Mouse (Mus musculus): ENCODE measurements at regions not wholly inside any gene's neighbourhood (a gene's known extent, or its start where the extent isn't known, plus 50 kb on each side); places are given as distances from the start of the nearest gene placed in this dataset.

DNA sequence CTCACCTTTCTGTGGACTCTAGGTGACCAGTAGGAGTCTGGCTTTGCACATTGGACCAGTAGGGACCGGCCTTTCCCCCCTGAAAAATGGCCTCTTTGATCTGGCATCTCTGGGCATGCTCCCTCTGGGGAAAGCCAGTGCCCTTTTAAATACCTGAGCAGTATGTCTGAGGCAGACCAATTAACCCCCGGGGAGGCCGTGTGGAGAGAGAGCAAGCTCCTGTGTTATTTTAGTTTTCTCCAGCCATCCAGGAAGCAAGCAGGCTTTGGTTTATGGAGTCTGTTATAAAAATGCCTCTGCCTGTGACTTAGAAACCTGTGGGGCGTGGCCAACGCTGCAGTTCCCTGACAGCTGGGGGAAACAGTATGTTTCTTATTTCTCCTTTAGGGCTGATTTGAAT lies 445.5 kb downstream of the Glrx3 start:
- DNase-seq (ENCODE audit: low spot score in 2 of 2): no peak

DNA sequence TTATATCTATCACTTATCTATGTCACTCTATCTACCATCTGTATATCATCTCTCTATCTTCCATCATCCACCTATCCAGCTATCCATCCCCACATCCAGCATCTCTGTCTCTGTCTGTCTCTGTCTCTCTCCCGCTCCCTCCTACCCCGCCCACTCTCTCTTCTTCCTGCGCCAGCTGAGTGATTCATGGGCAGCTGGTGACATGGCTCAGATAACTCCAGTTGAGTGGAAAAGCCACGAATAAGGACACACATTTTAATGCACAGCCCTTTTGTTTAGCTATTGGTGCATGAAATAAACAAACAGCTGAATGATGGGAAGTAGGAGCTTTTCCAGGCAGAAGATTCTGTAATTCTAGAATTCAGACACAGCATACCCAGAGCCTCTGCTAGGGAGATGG lies 446.3 kb downstream of the Glrx3 start:
- DNase-seq (ENCODE audit: low spot score in 2 of 2): no peak

DNA sequence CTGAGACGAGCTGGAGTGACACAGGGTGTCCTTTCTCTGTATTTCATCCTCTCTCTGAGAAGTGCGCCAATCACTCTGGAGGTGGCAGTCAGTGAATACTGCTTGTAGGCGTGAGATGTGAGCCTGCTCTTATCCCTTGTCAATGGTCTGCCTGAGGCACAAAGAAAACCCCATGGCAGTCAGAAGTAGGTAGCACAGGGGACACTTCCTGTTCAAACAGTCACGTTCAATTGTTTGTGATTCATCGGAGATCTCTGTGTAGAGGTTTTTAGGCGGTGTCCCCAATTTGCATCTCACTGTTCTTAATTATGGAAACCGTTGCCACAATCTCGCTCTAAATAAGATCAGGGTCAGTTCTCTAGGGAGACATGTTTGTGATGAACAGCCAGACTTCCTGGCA lies 447.7 kb downstream of the Glrx3 start:
- DNase-seq (ENCODE audit: low spot score in 2 of 2): no peak

DNA sequence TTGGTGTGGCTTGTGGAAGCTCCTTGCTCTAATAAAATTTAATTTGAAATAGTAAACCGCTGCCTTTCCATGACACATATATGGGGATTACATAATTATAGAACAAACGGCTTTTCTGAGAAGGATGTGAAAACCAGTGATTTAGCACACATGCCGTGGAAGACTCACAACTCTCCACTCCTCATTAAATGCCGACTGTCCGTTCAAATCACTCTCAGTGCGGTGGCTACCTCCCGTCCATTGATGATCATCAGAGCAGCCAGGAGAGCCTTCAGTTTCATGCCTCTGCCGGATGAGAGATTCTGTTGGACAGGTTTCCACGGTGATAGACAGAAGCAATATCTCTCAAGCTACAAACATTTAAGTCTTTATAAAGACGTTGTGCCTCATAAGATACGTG lies 451.3 kb downstream of the Glrx3 start:
- DNase-seq (ENCODE audit: low spot score in 2 of 2): no peak

DNA sequence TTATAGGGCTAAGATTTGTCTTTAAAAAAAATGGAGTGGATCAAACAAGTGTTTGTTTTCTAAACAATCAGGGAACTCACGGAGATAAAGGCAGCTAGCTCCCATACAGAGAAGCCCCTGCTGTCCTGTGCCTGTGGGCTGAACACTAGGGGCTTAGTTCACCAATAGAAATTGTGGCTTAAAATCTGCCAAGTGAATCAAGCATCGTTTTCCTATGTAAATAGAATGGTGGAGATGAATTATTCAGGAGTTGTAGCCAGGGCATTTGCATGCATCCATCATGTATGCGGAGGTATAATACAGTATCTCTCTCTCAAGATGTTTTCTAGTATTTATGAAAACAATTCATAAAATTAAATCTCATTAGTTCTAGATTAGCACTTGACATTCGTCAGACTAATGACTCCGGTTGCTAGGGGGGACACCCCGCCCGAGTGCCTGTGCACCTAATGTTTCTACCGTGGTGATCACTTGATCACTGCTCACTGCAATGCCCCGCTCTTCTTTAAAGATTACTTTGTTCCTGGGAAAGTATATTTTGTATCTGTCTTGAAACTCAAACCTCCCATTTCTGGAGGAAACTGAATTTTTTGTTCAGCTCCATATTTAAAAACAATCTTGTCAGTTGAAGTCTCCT lies 469.1 kb downstream of the Glrx3 start:
- no peak for DNase-seq (ENCODE audit: low spot score in 2 of 2)

DNA sequence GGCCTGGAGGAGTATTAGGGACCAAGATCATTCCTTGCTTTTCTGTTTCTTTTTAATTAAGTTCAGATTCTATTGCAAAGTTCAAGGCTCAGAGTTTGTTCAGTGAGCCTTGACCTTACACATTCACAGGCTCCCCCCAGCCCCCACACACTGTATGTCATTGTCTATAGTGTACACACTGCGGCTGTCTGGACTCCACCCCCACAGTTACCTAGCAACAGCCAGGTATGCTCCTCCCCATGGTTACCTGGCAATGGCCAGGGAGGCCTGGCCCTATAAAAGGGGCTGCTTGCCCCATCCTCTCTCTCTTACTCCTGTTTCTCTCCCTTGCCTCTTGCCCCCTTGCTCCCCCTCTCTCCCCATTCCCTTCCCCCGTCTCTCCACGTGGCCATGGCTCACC lies 472.0 kb downstream of the Glrx3 start:
- DNase-seq (ENCODE audit: low spot score in 2 of 2): no peak

DNA sequence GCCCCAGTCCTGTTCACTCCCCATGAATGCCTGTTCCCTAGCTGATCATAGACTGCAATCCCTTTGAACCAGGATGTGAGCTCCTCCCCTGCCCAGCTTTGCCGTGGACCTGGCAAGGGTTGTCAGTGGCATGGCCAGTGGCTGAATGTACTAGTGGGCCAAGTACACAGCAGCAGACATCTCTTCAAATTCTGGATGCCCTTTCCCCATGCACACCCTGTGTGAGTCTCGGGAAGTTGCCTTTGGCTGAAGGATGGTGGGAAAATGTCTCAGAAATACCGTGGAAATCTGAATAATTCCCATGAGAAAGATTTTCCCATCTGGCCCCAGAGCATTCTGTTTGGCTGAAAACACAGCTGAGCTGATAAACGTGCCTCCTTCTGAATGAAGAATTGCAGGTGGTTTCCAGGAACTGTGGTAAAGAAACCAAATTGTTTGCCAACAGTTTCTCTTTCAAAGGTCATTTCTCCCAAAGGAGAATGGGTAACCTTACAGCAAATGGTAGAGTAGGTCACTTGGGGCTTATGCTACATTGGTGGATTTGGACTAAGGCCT lies 476.2 kb downstream of the Glrx3 start:
- no peak for DNase-seq (ENCODE audit: low spot score in 2 of 2)

DNA sequence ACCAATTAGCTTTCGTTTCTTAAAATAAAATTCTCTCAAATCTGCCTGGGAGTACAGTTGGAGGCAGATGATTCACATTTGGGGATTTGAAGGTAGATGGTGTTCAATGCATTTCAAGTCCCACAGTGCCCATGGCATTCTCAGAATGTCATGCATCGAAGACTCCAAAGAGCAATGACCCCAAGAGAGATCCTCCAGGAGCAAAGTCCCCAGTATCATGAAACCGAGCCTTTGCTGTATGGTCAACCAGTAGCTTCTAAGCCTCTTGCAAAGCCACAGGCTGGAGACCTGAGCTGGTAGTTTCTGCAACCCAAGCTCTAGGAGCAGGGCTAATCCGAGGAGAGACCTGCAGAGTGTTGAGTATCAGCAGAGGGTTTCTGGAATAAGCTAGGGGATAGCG lies 477.1 kb downstream of the Glrx3 start:
- no peak for DNase-seq (ENCODE audit: low spot score in 2 of 2)

DNA sequence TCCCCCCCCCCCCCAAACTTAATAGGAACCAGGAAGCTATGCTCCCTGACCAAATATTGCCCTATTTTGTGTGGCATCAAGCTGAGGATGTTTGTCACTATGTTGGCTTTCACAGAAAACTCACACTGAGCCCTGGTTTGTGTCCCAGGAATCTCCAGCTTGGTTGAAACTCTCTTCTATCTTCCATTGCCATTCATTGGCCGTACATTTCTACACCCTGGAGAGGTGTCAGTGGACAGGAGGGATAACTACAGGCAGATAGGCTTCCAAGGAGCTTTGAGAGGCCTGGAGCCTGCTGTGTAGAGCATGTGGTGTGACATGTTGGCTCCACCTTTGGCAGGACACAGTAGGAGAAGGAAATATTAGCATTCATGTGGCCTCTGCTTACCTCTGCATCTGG lies 478.9 kb downstream of the Glrx3 start:
- no peak for DNase-seq (ENCODE audit: low spot score in 2 of 2)

DNA sequence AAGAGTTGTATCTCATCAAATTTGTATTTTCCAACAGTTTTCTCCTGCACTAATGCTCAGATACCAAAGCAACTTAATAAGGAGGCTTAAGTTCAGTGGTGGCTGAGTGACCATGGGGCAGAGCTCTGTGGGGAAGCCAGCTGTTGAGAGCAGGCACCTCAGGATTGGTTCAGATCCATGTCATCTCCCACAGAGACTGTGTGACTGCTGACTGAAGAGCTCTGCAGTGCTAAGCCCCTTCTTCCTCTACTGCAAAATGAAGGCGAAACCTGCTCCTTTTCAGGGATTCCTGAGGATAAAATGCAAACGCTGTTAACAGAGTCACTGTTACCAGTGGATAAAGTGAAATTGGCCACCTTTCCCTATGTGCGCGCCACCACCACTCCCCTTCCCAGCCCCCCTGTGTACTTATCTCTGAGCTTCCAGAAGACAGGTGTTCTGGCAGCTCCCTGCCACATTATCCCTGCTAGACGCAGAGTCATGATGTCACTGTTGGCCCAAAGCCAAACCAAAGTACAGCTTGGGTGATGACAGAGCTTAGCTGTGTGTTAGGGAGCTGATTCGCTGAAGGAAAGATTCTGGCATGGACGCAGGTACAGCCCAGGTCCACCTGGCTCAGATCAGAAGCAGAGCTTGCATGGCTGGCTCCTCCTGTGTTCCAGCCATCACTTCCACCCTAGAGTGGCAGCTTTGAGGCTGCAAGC lies 472.9 kb downstream of the Tcerg1l start:
- peak; percentile 21 to 59 for DNase-seq (ENCODE audit: low spot score in 2 of 2)

DNA sequence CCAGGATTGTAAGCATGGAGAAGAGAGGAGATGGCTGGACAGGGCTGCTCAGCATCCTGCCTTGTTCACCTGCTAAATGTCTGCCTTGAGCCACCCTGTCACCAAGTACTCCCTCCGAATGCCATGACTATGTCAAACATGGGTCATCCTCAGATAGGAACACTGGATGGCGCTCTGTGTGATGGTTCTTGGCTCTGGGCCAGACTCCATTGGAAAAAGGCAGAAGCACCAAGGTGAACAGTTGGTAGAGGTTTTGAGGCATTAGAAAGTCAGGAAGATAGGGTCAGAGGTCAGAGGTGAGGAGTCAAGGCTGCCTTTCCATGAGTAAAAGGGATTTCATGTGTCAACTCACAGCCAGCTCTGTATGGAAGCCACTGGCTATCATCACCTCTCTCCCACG lies 471.9 kb downstream of the Tcerg1l start:
- no peak for DNase-seq (ENCODE audit: low spot score in 2 of 2)

DNA sequence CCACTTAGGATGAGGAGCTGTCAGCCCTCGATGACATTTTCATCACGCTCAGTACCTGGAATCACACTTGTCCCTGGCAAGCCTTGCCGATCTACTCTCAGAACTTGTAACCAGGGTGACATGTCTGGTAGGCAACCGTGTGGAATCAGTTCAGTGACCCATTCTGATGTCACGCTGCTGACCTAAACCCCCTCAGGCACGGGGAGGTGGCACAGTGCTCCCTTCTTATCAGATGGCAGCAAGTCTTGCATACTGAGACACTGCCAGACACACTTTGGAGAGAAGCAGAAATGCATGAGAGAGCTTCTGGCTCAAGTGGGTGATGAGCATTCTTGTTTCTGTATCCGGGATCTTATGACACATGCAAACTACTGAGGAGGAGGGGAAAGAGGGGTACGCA lies 470.2 kb downstream of the Tcerg1l start:
- no peak for DNase-seq (ENCODE audit: low spot score in 2 of 2)

DNA sequence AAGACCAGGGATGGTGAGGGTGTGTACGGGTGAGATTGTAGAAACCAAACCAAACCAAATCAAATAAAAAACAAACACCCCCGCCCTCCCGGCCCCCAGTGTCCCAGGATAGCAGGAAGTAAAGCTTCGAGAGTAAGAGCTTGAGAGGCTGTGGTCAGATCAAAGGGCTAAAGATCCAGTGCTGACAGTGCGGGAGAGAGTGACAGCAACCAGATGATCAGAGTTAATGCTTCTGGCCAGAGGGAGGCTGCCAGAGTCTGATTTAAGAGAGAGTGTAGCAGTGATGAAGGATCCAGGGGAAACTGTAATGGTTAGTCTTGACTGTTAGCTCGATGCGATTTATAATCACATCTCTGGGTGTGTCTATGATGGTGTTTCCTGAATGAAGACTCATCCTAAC lies 467.3 kb downstream of the Tcerg1l start:
- no peak for DNase-seq (ENCODE audit: low spot score in 2 of 2)

DNA sequence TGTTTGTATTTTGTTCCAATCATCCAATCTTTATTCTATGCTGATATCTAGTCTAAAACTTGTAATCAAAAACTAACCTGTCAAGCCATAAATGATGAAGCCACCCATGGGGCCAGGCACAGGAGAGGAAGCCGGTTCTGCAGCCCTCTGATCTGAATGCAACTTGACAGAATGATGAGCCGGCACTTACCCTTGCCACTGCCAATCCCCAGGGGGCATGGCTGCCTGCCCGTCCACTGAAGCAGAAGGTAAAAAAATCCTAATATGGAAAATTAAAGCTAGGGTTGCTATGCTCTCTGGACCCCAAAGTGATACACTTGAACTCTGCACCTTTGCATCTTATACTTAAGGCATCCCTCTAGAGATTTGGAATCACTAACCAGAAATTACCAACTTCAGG lies 461.6 kb downstream of the Tcerg1l start:
- no peak for DNase-seq (ENCODE audit: low spot score in 2 of 2)

DNA sequence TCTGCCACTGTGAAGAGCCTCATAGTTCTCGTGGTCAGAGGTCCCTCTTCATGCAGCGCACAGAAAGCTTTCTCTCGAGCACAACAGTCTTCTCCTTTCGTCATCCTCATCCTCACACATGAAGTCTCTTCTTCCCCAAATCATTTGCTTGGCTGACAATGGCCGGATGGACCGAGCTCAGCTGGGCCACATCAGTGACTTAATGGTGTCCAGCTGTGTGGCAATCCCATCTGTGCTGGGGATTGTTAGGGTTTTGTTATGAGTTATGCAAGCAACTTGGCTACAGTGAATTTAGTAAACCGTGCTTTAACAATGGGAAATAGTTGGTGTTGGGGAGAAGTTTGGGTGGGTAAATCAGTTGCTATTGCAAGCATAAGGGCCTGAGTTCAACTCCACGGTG lies 458.4 kb downstream of the Tcerg1l start:
- no peak for DNase-seq (ENCODE audit: low spot score in 2 of 2)

DNA sequence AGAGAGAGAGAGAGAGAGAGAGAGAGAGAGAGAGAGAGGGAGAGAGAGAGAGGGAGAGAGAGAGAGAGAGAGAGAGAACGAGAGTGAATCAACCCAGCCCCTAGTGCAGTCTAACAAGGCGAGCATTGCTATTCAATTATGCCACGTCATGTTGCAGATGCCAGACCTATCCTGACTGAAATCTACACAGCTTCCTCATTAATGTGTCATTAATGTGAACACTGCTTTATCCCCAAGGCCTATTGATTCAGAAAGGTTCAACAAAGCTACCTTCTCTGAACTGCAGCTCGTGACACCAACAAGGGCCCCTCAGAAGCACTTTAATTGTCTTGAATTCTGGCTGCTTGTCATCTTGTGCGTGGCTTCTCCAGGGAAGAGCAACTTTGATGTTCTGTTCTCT lies 457.4 kb downstream of the Tcerg1l start:
- DNase-seq (ENCODE audit: low spot score in 2 of 2): no peak

DNA sequence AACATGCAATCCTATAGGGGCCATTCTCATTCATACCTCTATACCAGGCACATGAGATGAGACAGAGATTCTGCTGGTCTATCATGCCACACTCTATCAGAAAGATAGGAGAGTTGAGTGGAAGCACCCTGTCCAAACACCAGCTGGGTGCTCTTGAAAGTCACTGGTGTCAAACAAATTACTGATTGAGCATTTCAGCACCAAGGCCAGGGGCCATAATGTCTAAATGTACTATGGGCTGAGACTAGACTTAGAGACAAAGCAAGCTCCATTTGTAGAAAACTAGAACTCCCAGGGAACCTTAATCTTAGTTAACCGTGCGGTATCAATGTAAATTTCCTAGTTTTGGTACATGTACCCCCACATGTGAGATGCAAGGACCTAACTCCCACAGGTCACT lies 452.5 kb downstream of the Tcerg1l start:
- DNase-seq (ENCODE audit: low spot score in 2 of 2): no peak

DNA sequence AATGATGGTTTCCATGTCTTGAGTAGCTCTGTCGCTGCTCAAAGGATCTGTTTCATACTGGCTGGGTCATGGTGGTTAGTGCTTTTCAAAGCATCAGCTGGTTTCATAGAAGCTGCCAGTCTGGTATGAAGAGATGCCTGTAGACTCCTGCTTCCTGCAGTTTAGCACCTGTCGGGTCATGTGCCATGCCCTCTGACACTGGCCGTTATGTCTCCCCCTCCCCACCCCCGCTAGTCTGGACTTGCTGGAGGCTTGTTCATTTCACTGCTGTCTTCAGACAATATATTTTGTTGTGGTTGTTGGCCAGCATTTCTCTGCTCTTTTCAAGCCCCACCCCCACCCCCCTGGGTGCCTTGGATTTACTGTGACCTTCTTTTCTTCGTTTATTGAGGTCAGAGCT lies 450.1 kb downstream of the Tcerg1l start:
- no peak for DNase-seq (ENCODE audit: low spot score in 2 of 2)

DNA sequence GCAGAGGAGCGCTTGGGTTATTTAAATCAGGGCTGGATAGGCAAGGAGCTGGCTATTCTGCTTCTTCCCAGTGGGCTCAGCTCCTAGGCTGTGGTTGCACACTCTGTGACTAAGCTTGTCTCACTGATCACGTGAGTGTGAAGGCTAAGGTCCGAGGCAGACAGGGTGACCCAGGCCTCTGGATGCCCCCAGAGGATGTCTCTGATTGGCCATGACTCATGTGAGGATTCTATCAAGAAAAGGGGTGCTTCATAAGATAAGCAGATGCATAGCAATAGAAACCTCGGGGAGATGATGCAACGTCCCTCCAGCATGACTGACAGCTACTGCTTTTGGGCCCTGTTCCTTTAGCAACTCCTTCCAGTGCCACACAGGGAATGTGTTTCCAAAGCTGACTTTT lies 440.2 kb downstream of the Tcerg1l start:
- DNase-seq (ENCODE audit: low spot score in 2 of 2): no peak

DNA sequence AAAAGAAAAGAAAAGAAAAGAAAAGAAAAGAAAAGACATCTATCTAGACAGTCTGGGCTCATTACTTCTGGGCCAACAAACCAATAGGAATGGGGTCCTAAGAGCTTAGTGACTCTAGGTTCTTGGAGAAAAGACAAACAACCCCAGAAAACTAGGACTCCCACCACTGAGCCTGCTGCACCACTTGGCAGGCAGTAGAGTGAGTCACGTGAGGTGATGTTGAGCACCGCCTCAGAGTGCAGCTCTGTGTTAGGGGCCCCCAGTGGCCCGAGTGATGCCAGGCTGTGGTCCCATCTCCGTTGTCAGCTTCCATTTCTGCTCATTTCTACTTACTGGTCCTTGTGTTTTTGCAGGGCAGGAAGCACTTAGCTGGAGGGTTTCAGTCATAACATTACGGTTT lies 439.7 kb downstream of the Tcerg1l start:
- DNase-seq (ENCODE audit: low spot score in 2 of 2): no peak

DNA sequence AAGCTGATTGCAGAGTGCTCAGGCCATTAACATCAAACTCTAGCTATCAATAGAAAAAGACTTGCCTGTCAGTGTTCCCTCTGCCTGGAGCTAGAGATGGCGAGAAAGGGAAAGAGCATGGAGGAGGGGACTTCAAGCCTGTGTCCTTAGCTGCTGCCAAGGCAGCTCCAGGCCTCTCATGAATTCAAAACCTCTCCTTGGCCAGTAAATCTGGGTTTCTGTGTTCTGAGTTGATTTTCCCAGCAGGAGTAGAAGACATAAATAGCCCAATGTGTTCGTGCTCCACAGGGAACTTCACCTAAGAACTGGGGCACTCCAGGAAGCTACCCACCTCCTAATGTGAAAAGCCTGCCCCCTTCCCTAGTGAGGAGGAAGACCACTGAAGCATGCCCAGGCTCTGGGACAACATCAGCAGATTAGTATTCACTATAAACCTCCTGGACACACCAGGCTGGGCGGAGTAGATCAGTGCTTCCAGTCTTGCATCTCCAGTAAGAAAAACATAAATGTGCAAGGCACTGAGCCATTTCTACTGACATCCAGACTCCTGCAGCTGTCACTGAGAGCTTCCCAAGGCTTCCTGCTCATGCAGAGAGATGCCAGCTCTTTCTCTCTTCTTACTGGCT lies 433.9 kb downstream of the Tcerg1l start:
- peak; percentile 45 to 53 for DNase-seq (ENCODE audit: low spot score in 2 of 2)

DNA sequence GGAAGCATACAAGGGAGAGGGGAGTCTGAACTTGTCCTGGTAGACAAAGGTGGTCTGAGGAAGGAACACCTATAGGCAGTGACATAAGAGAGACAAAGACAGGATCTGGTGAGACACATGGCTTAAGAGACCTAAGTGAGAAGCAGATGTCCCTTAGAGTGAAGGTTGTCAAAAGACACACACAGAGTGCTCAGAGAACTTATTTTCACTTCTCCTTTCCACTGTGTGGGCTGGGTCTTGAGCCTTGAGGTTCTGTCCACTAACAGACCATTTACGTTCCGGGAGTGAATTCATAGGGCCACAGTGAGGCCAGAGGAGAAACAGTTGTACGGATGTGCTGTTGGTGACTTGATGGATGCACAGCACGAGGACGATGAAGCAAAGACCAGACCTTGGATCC lies 422.8 kb downstream of the Tcerg1l start:
- DNase-seq (ENCODE audit: low spot score in 2 of 2): no peak

DNA sequence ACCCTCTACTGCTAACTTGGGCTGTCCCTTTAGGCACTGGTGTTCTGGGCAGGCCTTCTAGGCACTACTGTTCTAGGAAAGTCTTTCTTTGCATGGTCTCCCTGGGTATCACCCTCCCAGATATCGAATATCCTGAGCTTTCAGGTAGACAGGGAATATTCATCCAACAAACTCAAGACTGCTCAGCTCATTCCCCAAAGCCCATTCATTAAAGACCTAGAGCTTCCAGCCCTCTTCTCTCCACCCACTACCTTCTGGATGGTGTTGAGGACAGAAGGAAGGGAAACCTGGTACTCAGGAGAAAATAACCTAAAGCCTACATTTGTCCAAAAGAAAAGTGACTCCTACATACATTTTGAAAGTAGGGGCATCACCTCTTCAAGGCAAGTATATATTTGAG lies 420.0 kb downstream of the Tcerg1l start:
- DNase-seq (ENCODE audit: low spot score in 2 of 2): peak in 1 of 2 experiments; percentile 16

Data from frontal cortex, postnatal 36 days (tissue).